Mouse (Mus musculus) gastrocnemius, postnatal 36 days (tissue): ENCODE results near the gene Larp7. TPM values are rescaled to one million over a fixed set of nuclear protein-coding genes. Genes with fewer than 3 reads are reported as not detected.
A peak's percentile ranks its signal among the peaks of the same experiment; 100 is the strongest.

Source experiments
- DNase-seq, 2 experiments: peaks; one replicate each; pipeline ENCODE4 v3.0.0; 2022
- intact Hi-C: fragments of 180-260 bp; cut with DNase I; formaldehyde crosslinking; loops from one replicate; pipeline ENCODE4 v1.15.1; 2025
- long read RNA-seq, 2 experiments: library from polyadenylated mRNA; stranded (forward); transcript quantifications; one replicate each; pipeline ENCODE4 v2.0.0; 2021
- total RNA-seq, 2 experiments: library from RNA; stranded (reverse); gene quantifications; 2 replicates each; pipeline ENCODE4 v1.2.3; 2021

Larp7 gene
- total RNA-seq, result 1 to 10 TPM; 7.0 to 8.0 TPM
- long read RNA-seq, experiment 1, transcript Larp7-201 (13 exons, 2,121 nt), result major isoform, 6 of 7 reads
- long read RNA-seq, experiment 1, partial matches to known transcripts, result 0 of 7 reads
- long read RNA-seq, experiment 1, other reads (novel, unspliced or antisense), result 1 of 7 reads
- long read RNA-seq, experiment 2, transcript Larp7-201 (13 exons, 2,121 nt), result major isoform, 14 of 20 reads
- long read RNA-seq, experiment 2, partial matches to known transcripts, result 3 of 20 reads
- long read RNA-seq, experiment 2, other reads (novel, unspliced or antisense), result 3 of 20 reads

GRCm38 (mm10) chr3:127552973-127553719 lies at the start of gene Larp7, which contains the start of gene Zgrf1:
TSS of gene Larp7 (minus strand) at chr3:127553349.
TSS of gene Zgrf1 (plus strand) at chr3:127553489.
- intact Hi-C loops, result no loop called here
- DNase-seq, result peak; percentile 95 to 96

- intact Hi-C loops, result no loop called here
Measured at GRCm38 (mm10) chr3:127597136-127597535, 44.0 kb upstream of the Larp7 start.

GRCm38 (mm10) chr3:127572557-127572956 lies 19.4 kb upstream of the Larp7 start:
- intact Hi-C loops, result no loop called here
- DNase-seq, result no peak

More at GRCm38 (mm10) chr3:127597136-127597535, 44.0 kb upstream of the Larp7 start:
- no peak for DNase-seq

- no peak for DNase-seq
- intact Hi-C loops, result no loop called here
Measured at GRCm38 (mm10) chr3:127565129-127565528, 12.0 kb upstream of the Larp7 start.

GRCm38 (mm10) chr3:127562974-127563373 lies 9.8 kb upstream of the Larp7 start:
- intact Hi-C loops, result no loop called here
- DNase-seq, result no peak

GRCm38 (mm10) chr3:127558201-127558600 lies 5.1 kb upstream of the Larp7 start:
- intact Hi-C loops, result loop anchor here (5.0 kb wide), 1 partner anchor 236 kb away; no protein-coding TSS in a partner anchor
- DNase-seq, result no peak

GRCm38 (mm10) chr3:127554723-127555122 lies 1.6 kb upstream of the Larp7 start:
- intact Hi-C loops, result loop anchor here (2.0 to 5.0 kb wide), 2 partner anchors 102 to 232 kb away; no protein-coding TSS in a partner anchor
- DNase-seq, result no peak

GRCm38 (mm10) chr3:127553720-127554043 lies 533 bp upstream of the Larp7 start:
- no peak for DNase-seq
- intact Hi-C loops, result loop anchor here (2.0 kb wide), 1 partner anchor 101 kb away; no protein-coding TSS in a partner anchor

GRCm38 (mm10) chr3:127552434-127552972 lies 646 bp downstream of the Larp7 start:
- no peak for DNase-seq

GRCm38 (mm10) chr3:127547882-127548281 lies 5.3 kb downstream of the Larp7 start:
- peak in 1 of 2 experiments; percentile 7 for DNase-seq
- intact Hi-C loops, result no loop called here

More at GRCm38 (mm10) chr3:127552434-127552972, 646 bp downstream of the Larp7 start:
- intact Hi-C loops, result no loop called here

- no peak for DNase-seq
- intact Hi-C loops, result no loop called here
Measured at GRCm38 (mm10) chr3:127544610-127545121, 8.5 kb downstream of the Larp7 start.

GRCm38 (mm10) chr3:127543976-127544375 lies 9.2 kb downstream of the Larp7 start:
- no peak for DNase-seq
- intact Hi-C loops, result no loop called here

- intact Hi-C loops, result no loop called here
- DNase-seq, result no peak
Measured at GRCm38 (mm10) chr3:127539193-127539592, 14.0 kb downstream of the Larp7 start.

- intact Hi-C loops, result no loop called here
- DNase-seq, result no peak
Measured at GRCm38 (mm10) chr3:127530293-127530692, 22.9 kb downstream of the Larp7 start.

GRCm38 (mm10) chr3:127529824-127530223 lies 23.3 kb downstream of the Larp7 start:
- DNase-seq, result no peak
- intact Hi-C loops, result no loop called here

- no peak for DNase-seq
- intact Hi-C loops, result no loop called here
Measured at GRCm38 (mm10) chr3:127529210-127529609, 23.9 kb downstream of the Larp7 start.

- DNase-seq, result no peak
- intact Hi-C loops, result no loop called here
Measured at GRCm38 (mm10) chr3:127527465-127528034, 25.6 kb downstream of the Larp7 start.

GRCm38 (mm10) chr3:127525188-127525819 lies 27.8 kb downstream of the Larp7 start:
- DNase-seq, result no peak
- intact Hi-C loops, result no loop called here

- intact Hi-C loops, result no loop called here
- no peak for DNase-seq
Measured at GRCm38 (mm10) chr3:127521156-127521555, 32.0 kb downstream of the Larp7 start.

- intact Hi-C loops, result no loop called here
- DNase-seq, result no peak
Measured at GRCm38 (mm10) chr3:127520300-127520699, 32.8 kb downstream of the Larp7 start.
